Mouse (Mus musculus) cerebellum, postnatal 4 days (tissue): ENCODE results near the gene Tmem45b.
A peak's percentile ranks its signal among the peaks of the same experiment; 100 is the strongest.
"Not testable (repeated sequence)": the region's sequence is repeated elsewhere in the genome, so short reads cannot be mapped to it uniquely, and the experiment has no call there.

Experiments used
- DNase-seq, 2 experiments: peaks; one replicate each; pipeline ENCODE4 v3.0.0; 2022; ENCODE audit warnings: low spot score in 2 of 2, mixed read lengths in 1 of 2

Tmem45b gene

DNA sequence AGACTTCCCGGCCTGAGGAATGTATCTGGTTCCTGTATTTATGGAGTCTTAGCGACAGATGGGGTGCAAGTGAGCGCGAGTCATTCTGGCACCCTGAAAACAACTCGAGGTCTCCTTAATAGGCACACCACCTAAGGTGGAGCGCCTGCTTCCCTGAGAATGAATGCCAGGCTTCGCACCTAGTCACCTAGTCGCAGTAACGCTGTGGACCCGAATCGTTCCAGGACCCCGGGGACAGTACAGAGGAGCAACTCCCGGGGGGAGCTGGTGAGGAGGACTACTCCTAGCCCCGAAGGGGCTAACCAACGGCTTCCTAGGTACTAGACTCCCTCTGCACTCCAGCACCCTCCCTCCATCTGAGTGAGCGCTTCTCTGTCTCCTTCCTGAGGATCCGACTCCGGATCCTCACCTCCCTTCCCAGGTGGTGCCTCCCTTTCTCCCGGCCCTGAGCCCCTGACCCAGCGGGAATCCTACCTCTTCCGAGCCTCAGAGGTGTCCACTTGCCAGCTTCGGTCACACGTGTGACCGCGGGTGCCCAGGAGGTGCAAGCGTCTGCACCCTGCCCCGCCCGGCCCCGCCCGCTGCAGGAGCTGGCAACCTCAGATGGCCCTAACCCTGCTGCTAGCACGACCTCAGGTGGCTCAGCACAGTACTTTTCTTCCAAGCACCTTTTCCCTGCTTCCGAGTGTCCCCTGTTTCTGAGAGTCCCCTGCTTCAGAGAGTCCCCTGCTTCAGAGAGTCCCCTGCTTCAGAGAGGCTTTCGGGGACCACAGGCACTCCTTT lies at the start of gene Tmem45b:
Gene Tmem45b, minus strand, starts transcription at position 771 of the 783 bp plus-strand sequence.
- DNase-seq: no peak

DNA sequence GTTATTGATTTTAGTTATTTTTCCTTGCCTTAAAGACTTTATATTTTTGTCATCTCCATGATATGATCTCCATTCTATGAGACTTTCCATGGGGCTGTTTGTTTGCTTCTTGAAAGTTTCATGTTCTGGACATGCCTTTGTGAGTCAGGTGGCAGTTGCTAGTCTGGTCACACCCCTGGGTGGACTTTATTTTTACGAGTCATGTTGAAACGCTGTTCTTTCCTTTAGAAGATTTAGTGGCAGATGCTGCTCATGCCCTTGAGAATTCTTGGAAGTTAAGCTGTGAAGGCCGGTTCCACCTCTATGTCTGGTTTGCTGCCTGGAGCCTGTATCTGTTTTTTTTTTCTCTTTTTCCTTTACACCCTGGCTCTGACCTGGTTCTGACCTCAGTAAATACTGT lies 43.9 kb upstream of the Tmem45b start:
- no peak for DNase-seq

DNA sequence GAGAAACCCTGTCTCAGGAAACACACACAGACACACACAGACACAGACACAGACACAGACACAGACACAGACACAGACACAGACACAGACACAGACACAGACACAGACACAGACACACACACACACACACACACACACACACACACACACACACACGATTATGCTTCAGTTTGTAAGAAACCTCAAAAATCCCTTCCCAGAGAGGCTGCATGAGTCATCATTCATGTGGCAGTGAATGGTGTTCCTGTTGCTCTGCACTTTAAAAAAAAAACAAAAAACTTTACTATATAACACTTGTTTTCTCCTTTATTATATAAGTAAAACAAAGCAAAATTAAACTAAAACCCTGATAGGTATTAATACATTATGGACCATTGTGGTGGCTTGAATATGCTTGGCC lies 37.0 kb upstream of the Tmem45b start:
- not testable (repeated sequence) for DNase-seq

DNA sequence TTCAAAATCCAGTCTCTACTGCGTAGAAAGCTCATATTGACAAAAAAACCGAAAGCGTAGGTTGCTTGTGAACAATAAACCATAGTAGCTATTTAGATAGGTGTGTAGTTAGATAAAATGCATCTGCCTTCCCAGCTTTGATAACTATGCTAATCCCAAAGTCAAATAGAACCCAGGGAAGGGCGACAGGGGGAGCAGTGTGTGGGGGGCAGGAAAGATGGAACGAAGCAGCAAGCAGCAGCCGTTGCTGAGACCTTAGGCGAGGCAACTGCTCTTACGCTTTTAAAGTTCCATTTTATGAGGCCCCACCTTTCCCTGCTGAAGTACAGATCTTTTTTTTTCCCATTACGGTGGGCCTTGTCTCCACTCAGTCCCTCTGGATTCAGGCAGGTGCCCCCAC lies 1.1 kb downstream of the Tmem45b start:
- no peak for DNase-seq

DNA sequence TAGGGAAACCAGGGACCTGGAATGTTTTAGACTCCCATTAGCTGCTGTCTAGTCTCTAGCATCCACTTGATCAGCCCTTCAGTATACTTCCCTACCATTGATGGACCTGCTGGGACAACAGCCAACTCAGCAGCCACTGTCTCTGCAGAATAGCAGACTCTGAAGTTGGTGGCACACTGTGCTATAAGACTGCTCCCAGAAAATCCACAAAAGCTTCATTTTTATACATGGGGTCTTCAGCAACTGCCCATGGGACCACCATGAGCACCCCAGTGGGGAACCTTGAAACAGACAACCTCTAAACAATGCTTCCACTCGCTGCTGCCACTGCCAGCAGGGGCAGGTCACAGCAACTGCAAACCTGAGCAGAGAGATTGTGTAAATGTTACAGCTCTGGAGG lies 9.9 kb downstream of the Tmem45b start:
- DNase-seq: no peak

DNA sequence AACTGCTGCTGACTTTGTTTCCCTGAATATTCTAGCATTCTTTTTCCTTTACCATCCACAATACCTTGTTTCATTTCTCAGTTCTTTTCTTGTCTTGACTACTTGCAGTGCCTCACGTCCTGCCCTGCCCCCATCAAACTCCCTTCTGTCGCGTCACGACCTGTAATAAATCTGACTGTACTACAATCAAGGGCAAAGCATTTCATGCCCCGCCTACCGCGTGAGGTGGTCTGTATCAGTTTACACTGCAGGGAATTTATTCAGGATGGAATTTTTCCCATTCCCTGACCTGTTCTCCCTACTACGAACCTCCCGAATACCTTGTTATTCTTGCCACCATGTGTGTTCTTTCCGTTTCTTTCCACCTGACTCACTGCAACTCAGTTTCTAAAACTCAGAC lies 12.1 kb downstream of the Tmem45b start:
- DNase-seq: no peak

DNA sequence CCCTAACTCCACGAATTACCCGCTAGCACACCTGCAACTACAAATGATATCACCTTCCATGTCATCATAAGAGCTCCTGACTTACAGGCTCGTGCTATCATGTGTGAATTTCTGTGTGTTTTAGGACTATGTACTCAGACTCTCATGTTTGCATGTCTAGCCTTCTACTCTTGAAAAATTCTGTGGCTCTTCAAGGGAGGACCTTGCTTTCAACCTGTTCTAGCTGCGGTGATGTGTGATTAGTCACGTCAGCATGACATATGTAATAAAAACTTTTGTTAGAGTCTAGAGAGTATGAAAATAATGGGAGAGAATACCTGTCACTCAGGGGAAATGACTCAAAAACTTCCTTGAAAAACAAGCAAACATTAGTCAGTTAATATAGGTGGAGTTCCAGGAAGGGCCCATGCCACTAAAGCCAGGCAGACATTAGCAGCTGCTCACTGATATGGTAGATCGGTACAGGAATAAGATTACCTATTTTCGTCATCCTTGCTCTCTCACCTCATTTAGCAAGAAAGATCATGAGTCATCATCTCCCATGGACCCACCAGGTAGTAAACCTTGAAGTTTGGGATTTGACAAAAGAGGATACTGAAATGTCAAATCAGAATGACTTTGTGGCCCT lies 15.0 kb downstream of the Tmem45b start:
- no peak for DNase-seq

DNA sequence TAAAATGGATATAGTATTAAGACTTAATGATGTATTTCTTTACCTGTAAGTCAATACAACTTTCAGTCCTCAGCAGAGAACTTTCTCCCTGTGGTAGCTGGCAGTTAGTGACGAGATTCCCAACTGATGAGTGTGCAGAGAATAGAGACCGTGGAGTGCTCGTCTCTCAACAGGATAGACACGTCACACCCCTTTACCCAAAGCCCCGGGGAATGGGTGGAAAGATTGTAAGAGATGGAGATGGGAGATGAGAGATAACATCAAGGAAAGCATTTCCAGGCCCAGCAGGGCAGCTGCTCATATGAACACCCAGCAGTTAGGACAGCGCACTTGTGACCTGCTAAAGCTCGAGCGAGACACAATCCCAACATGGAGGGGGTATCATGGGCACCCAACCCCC lies 20.0 kb downstream of the Tmem45b start:
- no peak for DNase-seq

DNA sequence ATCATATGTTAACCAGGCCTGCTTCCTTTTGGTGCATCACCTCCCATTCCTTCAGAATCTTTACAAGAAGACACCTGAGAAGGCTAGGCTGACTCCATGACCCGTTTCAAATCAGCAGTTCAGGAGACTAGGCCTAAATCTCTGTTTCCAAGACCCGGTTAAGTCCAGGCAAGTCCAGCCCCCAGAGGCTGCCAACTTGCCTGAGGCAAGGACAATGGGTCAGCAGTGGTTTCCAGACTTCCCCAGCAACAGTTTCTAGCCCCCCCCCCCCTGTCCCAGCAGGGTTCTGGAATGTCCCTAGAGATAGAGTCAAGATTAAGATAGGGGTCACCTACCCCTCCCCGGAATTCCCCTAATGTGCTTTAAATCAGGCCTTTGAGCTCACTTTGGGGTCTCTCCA lies 22.8 kb downstream of the Tmem45b start:
- no peak for DNase-seq

DNA sequence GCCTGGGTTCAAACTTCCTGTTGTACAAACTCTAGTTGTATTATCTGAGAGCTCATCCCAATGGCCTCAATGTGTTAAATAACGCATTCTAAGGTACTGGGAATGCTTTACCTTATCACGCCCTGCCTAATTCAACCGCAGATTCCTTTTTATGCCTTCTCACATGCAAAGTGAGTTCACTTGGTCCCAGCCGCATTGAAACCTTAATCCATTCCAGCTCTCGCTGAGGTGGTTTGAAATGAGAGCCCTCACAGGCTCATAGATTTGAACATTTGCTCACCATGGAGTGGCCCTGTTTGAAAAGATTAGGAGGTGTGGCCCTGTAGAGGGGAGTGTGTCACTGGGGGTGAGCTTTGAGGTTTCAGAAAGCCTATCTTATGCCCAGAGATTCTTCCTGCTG lies 23.9 kb downstream of the Tmem45b start:
- DNase-seq: no peak

DNA sequence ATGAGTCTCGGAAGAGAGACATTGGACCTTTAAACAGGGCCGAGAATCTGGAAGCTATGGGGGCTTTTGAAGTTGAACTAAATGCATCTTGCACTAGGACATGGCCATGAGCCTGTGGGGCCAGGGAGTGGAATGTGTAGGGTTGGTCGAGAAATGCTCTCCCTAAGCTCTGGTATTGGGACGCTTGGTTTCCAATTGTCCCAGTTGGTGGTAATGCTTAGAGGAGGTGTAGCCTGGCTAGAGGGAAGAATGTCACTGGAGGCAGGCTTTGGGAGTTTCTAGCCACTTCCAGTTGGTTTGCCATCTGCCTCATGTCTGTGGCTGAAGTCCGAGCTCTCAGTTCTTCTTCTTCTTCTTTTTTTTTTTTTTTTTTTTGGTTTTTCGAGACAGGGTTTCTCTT lies 24.9 kb downstream of the Tmem45b start:
- DNase-seq: no peak

DNA sequence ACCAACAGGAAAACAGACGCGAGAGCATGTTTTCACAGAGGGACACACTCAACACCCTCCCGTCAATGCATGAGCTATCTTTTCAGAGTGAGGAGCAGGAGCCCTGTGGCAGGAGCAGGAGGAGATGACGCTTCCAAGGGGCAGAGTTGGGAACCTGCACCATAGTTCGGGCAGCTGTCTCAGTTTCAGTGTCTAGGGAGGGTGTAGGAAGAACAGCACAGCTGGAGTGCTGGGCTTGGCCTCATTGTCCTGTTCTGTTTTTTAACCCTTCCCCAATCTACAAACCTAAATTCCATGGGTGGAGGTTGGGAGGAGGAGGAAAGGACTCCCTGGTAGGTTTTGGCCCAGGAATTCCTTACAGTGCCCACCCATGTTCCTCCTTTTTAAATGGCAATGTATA lies 25.4 kb downstream of the Tmem45b start:
- no peak for DNase-seq

DNA sequence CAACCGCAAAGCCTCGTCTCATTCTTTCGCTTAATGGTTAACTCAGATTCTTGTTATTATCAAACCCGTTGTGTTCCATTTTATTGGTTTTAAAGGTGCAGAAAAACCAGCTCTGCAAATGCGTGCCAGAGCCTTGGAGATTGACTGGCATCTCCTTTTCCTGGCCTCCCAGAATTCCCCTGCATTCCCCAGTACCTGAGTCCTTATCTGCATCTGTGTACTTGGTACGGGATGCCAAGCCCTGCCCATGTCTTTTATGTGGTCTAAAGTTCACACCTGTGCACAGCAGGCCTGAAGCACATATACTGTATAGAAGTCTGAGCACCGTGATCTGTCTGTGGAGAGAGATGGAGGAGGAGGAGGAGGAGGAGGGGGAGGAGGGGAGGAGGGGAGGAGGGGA lies 26.4 kb downstream of the Tmem45b start:
- no peak for DNase-seq

DNA sequence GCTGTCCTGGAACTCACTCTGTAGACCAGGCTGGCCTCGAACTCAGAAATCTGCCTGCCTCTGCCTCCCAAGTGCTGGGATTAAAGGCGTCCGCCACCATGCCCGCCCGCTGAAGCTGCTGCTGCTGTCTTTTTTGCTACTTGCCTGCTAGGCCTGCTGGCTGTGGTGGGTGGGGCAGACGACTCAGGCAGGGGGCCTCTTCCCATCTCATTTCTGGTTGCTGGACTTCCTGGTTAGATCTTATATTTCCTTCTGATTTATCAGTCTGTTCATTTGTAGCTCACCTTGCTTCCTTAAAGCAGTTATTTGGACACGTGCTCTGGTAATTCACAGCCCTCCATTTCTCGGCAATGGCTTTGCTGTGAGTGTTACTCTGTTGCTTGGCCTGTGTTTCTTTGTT lies 28.8 kb downstream of the Tmem45b start:
- no peak for DNase-seq

DNA sequence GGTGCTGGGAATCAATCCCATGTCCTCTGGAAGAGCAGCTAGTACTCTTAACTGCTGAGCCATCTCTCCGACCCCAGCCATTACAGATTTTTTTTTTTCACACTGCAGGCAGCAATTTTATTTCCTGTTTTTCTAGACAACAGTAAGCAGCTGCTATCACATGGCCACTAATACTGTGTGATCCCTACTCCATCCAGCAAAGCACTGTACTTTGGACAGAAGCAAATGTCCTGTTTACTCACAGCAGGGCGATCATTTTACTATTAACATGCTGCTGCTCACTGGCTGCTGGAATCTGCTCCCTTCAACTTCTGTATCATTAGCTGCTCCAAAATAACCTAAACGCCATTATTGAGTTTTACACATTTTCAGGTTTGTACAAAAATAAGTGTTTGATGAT lies 30.8 kb downstream of the Tmem45b start:
- no peak for DNase-seq

DNA sequence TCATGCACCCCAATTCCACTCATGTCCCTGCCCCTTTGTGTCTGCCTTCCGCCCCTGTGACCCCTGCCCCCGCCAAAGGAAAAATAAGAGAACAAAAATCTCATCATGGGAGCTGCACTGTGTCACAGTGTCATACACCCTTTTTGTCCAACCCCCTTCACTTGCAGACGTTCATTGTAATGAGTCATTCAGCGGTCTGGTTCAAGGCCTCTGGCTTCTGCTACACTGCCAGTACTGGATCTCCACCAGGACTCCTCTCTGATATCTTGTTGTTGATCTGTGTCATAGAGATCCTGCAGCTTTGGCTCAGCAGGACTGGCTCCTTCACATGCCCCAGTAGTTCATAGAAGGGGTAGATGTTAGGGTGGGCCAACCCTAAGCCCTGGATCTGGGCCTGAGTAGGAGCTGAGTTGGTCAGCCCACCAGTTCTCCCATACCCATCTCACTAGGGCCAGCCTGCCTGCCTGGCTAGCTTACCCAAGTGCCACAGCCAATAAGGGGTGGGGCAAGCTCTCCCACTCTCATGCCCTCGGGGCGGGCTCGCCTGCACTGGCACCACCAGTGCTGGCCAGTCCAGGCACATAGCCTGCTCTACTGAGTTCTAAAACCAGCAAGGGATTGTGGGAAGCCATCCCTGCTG lies 31.8 kb downstream of the Tmem45b start:
- no peak for DNase-seq

DNA sequence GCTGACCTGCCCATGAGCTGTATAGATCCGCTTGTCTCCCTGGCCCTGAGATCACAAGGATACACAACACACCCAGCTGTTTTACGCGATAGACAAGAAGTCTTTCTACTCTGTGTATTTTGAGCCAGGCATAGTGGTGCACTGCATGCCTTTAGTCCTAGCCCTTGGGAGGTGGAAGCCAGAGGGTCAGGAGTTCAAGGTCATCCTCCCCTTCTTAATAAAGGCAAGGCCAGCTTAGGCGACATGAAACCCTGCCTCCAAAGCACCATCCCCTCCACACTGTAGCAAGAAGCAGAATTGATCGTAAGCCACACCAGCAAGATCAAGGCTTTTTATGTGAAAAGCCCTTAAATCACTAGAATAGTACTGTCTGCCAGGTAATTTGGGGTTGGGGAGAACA lies 32.5 kb downstream of the Tmem45b start:
- DNase-seq: no peak

DNA sequence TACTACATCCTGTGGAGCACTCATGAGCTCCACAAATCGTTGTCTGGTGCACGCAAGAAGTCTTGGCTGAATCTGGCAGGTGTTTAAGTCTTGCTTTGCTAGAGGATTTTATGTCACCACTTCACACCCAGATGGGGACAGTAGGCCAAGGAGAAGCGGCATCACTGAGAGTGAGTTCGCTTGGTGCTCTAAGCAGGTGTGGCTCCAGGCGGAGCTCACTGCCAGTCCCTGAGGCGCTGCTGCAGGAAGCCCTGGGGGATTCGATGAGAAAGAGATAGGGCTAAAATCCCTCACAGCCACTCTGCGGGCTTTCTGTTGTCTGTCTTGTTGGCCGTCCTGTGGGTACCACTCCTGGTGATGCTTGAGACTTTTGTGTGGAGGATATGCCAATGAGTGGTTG lies 34.3 kb downstream of the Tmem45b start:
- DNase-seq: no peak

DNA sequence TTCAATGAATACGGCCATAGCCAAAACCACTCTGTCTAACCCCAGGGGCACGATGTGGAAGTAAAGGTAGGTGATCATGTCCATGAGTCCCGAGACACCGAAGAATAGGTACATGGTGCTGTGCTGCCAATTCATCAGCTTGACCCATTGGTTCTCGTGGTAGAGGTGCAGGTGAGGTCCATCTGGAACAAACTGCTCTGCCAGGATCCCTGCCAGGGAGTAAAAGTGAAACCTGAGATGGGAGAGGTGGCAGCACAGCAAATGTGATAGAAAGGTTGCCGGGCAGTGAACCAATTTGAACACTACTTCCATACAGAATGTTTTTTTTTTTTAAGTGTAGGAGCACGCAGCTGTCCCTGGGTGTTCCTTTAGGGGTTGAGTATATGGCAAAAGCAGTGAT lies 35.3 kb downstream of the Tmem45b start:
- DNase-seq: no peak

DNA sequence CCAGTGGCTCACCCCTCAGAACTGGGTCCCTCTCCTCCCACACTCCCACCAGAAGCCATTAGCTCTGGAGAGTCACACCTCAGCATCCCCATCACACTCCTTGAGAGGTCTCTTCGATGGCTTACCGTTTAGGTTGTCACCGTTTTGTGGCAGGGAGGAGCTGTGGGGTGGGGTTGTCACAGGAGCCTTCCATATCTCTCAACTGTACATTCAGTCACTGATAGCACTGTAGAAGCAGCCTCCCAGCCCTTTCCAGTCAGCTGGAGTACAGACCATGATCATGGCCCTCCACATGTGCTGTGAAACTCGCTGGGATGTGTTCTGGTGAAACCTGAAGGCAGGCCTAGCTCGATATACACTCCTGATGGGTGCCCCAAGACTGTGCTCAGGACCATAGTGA lies 42.1 kb downstream of the Tmem45b start:
- DNase-seq: no peak

DNA sequence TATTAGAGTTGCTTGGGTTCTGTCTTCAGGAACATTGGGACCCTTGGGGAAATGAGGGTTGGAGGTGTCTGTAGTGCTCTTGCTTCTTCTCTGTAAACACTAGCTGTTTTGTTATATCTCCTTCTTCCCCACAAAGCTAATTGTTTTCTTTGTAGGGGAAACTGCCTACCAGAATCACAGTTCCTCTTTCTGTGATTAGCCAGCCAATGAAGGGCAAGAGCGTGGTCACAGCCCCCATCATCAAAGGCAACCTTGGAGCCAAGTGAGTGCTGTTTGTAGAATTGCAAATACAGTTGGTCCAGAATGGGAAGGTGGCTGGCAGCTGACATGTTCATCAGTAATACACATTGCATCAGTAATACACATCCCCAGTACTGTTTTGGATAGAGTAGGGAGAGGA lies 45.4 kb downstream of the Tmem45b start:
- DNase-seq: no peak

DNA sequence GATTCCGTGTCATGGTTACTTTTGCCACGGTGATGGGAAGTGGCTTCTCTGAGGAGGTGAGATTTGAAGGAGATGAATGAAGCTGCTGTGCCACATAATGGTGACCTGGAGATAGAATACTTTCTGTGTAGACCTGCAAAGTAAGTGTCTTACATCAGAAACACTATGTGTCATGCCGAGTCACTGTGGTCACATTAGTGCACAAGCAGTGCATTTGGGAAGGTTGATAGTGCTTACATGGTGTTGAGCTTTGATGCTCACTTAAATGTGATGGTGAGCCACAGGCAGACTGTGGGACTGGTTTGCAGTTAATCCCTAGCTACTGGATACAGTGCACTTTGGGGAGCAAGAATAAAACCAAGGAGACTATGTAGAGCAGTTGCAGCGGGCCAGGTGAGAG lies 52.1 kb downstream of the Tmem45b start:
- no peak for DNase-seq

DNA sequence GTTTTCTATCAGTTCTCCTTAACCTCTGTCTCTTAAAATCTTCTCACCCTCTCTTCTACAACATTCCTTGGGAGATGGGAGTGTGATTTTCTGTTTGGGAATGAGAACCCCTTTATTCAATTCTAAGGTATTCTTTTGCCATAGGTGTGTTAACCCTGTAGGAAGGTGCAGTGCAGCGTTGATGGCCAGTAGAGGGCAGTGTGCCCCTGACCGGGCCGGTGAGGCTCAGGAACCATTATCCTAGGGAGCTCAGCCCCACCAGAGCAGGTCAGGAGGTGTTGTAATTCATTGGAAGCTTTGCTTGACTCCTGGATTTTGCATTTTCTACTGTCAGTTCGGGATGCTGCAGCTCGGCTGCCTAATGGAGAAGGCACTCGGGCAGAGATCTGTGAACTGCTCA lies 59.0 kb downstream of the Tmem45b start:
- peak in 1 of 2 experiments; percentile 16 for DNase-seq
